Mouse (Mus musculus): ENCODE measurements around the gene Atpaf1. TPM values are rescaled to one million over a fixed set of nuclear protein-coding genes. Genes with fewer than 3 reads are reported as not detected.

Atpaf1 gene
- 37.8 and 44.3 TPM in 2 replicates for polyA plus RNA-seq (2014; fragmentation: Nextera tagmentation; extraction: Ambion mirVana)

DNA sequence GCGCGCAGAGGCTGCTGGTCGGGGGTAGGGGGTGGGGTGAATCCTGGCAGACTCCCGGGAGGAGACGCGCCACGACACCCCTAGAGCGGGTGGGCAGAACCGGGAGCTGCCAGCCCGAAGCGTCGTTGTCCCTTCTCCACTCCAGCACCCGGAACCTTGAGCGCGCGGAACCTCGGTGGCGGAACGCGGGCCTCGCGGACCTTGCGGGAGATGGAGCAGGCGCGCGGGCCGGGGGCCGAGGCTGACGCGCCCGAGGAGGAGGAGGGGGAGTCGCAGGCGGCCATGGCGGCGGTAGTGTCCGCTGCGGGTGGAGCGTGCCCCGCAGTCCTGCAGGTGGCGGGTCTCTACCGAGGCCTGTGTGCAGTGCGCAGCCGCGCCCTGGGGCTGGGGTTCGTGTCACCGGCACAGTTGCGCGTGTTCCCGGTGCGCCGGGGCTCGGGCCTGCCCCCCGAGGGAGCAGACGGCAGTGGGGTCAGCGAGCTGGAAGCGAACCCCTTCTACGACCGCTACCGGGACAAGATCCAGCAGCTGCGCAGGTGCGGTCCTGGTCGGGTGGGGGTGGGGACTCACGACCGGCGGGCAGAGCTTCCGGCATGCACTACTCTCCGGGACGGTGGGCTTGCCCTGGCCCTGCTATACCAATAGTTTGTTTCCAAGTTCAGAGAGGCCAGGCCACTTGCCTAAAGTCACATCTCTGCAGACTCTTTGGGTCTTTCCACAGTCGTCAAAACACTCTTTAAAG lies at the start of gene Atpaf1:
Gene Atpaf1 (plus strand): TSS at position 44 of the 742 bp plus-strand sequence.
- Histone ChIP-seq H3K9me3 (ENCODE audit: control insufficient read depth, low read length) (no peaks in the 10 kb centered on the region), H3K4me3 (replicated peaks; ENCODE audit: low read depth, low read length) (peak within 1 kb of the TSS; percentile 63), H3K27me3 (ENCODE audit: control insufficient read depth, insufficient read depth, low read length) (no peaks in the 10 kb centered on the region), H3K9ac (replicated peaks; ENCODE audit: low read length) (peak within 1 kb of the TSS; percentile 80), H3K4me2 (ENCODE audit: low read length) (peak within 1 kb of the TSS; percentile 76), H3K36me3 (ENCODE audit: control insufficient read depth, insufficient read depth, low read length) (peaks cover 22% of the 10 kb centered on the region), H3K27ac (replicated peaks; ENCODE audit: low read depth, low read length) (peak within 1 kb of the TSS; percentile 57; the same call in 1 of the 2 replicates), H3K4me1 (ENCODE audit: control insufficient read depth, insufficient read depth, low read length) (peaks cover 9% of the 10 kb centered on the region; the same call in 1 of the 2 replicates)
- peak; percentile 92 for ATAC-seq (ENCODE audit: low FRiP score, low TSS enrichment)
- under 1% methylated on average over 69 of the region's 69 CpGs for WGBS
- peak; percentile 86 for DNase-seq

DNA sequence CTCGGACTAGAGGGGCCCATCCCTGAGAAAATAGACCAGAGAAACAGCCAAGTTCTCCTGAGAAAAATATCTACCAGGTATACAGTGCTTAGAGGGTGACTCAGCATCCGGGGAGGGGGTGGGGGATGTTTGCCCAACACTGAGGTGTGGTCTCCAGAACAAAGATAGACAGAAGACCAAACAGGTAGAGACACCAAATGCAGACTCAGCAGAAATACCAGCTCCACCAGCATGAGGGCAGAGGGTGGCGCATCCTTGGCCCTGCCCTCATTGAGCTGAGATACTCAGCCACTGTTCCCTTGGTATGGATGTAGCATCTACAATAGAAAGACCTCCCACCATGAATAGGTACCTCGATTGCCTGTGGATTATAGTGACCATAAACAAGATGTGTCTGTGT lies 49.7 kb upstream of the Atpaf1 start:
- DNase-seq, result no peak

DNA sequence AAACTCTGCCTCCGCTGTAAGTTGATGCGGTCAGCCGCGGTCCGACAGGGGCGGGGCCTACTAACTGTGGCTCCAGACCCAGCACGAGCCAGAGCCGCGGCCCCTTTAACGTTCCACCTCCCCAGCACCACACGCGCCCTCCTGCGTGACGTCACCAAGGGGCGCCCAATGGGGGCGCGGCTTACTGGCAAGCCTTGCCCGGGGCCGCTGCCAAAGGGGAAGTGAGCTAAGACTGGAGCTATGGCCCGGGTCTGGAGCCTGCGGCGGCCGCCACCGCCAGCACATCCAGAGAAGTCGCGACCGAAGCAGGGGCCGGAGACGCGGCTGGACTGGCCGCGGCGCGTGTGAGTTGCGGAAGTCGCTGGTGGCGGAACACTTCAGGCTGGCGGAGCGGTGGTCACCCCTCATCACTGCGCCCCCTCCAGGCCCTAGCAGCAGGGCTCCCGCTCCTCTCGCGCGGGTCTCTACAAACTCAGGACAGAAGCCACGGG lies 47.0 kb upstream of the Atpaf1 start, which contains the start of gene Efcab14:
Gene Efcab14 (plus strand): TSS at position 194 of the 491 bp plus-strand sequence.
- peak; percentile 100 for ATAC-seq (ENCODE audit: low FRiP score, low TSS enrichment)
- peak within 1 kb of the TSS; percentile 83 for H3K27ac ChIP-seq (replicated peaks; ENCODE audit: low read depth, low read length)
- H3K27me3 ChIP-seq (ENCODE audit: control insufficient read depth, insufficient read depth, low read length), result no peaks in the 10 kb centered on the region
- DNase-seq, result peak; percentile 99
- peak within 1 kb of the TSS; percentile 80 for H3K9ac ChIP-seq (replicated peaks; ENCODE audit: low read length)
- H3K4me3 ChIP-seq (replicated peaks; ENCODE audit: low read depth, low read length), result peak within 1 kb of the TSS; percentile 73
- H3K9me3 ChIP-seq (ENCODE audit: control insufficient read depth, low read length), result no peaks in the 10 kb centered on the region
- under 1% methylated on average over 45 of the region's 45 CpGs for WGBS
- H3K36me3 ChIP-seq (ENCODE audit: control insufficient read depth, insufficient read depth, low read length), result peaks cover 15% of the 10 kb centered on the region
- peak within 1 kb of the TSS; percentile 88 for H3K4me2 ChIP-seq (ENCODE audit: low read length)
- peaks cover 12% of the 10 kb centered on the region for H3K4me1 ChIP-seq (ENCODE audit: control insufficient read depth, insufficient read depth, low read length)

More for the DNA sequence above, 49.7 kb upstream of the Atpaf1 start:
- Histone ChIP-seq H3K4me1 (ENCODE audit: control insufficient read depth, insufficient read depth, low read length) (peaks cover 12% of the 10 kb centered on the region), H3K36me3 (ENCODE audit: control insufficient read depth, insufficient read depth, low read length) (no peaks in the 10 kb centered on the region), H3K4me3 (replicated peaks; ENCODE audit: low read depth, low read length) (no peak overlapping the region), H3K27me3 (ENCODE audit: control insufficient read depth, insufficient read depth, low read length) (no peaks in the 10 kb centered on the region), H3K9me3 (ENCODE audit: control insufficient read depth, low read length) (no peaks in the 10 kb centered on the region), H3K27ac (replicated peaks; ENCODE audit: low read depth, low read length) (no peak overlapping the region), H3K9ac (replicated peaks; ENCODE audit: low read length) (no peak overlapping the region), H3K4me2 (ENCODE audit: low read length) (no peak overlapping the region)
- no peak for ATAC-seq (ENCODE audit: low FRiP score, low TSS enrichment)
- 67% methylated on average over 4 of the region's 4 CpGs for WGBS

DNA sequence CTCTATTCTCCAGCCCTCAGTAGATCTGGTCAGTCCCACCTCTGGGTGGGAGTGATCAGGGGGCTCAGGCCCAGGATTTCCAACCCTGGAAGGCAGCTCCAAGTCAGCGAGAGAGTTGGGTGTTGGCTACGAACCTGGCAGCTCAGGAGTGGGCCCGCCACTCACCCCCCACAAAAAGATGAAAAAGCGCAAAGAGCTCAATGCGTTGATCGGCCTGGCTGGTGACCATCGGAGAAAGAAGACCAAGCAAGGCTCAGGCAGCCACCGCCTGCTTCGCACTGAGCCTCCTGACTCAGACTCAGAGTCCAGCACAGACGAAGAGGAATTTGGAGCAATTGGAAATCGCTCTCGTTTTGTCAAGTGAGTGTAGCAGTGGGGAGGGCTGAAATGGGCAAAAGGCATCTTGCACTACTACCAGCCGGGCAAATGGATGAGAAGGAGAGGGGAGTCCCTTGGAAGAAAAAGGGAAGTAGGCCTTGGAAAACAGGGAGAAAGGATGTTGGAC lies 46.1 kb upstream of the Atpaf1 start:
- no peaks in the 10 kb centered on the region for H3K9me3 ChIP-seq (ENCODE audit: control insufficient read depth, low read length)
- peaks cover 12% of the 10 kb centered on the region for H3K4me1 ChIP-seq (ENCODE audit: control insufficient read depth, insufficient read depth, low read length)
- ATAC-seq (ENCODE audit: low FRiP score, low TSS enrichment) (no peak), DNase-seq (no peak)
- WGBS, result 57% methylated on average over 13 of the region's 13 CpGs
- H3K9ac ChIP-seq (replicated peaks; ENCODE audit: low read length), result peak overlapping the region; percentile 80
- H3K4me2 ChIP-seq (ENCODE audit: low read length), result peak overlapping the region; percentile 88
- peak overlapping the region; percentile 73 for H3K4me3 ChIP-seq (replicated peaks; ENCODE audit: low read depth, low read length)
- no peak overlapping the region for H3K27ac ChIP-seq (replicated peaks; ENCODE audit: low read depth, low read length)
- H3K27me3 ChIP-seq (ENCODE audit: control insufficient read depth, insufficient read depth, low read length), result no peaks in the 10 kb centered on the region
- H3K36me3 ChIP-seq (ENCODE audit: control insufficient read depth, insufficient read depth, low read length), result peaks cover 20% of the 10 kb centered on the region

GRCm38 (mm10) chr4:115742658-115743057 lies 42.0 kb upstream of the Atpaf1 start:
- no peak overlapping the region for H3K4me2 ChIP-seq (ENCODE audit: low read length)
- ATAC-seq (ENCODE audit: low FRiP score, low TSS enrichment), result no peak
- H3K27me3 ChIP-seq (ENCODE audit: control insufficient read depth, insufficient read depth, low read length), result no peaks in the 10 kb centered on the region
- peaks cover 12% of the 10 kb centered on the region for H3K4me1 ChIP-seq (ENCODE audit: control insufficient read depth, insufficient read depth, low read length)
- peaks cover 39% of the 10 kb centered on the region for H3K36me3 ChIP-seq (ENCODE audit: control insufficient read depth, insufficient read depth, low read length)
- H3K9me3 ChIP-seq (ENCODE audit: control insufficient read depth, low read length), result no peaks in the 10 kb centered on the region
- H3K9ac ChIP-seq (replicated peaks; ENCODE audit: low read length), result no peak overlapping the region
- no peak overlapping the region for H3K27ac ChIP-seq (replicated peaks; ENCODE audit: low read depth, low read length)
- DNase-seq, result no peak
- no peak overlapping the region for H3K4me3 ChIP-seq (replicated peaks; ENCODE audit: low read depth, low read length)

- Histone ChIP-seq H3K27ac (replicated peaks; ENCODE audit: low read depth, low read length) (no peak overlapping the region), H3K4me2 (ENCODE audit: low read length) (no peak overlapping the region), H3K9ac (replicated peaks; ENCODE audit: low read length) (no peak overlapping the region), H3K4me1 (ENCODE audit: control insufficient read depth, insufficient read depth, low read length) (peaks cover 12% of the 10 kb centered on the region), H3K27me3 (ENCODE audit: control insufficient read depth, insufficient read depth, low read length) (no peaks in the 10 kb centered on the region), H3K36me3 (ENCODE audit: control insufficient read depth, insufficient read depth, low read length) (peaks cover 42% of the 10 kb centered on the region), H3K4me3 (replicated peaks; ENCODE audit: low read depth, low read length) (no peak overlapping the region), H3K9me3 (ENCODE audit: control insufficient read depth, low read length) (no peaks in the 10 kb centered on the region)
- ATAC-seq (ENCODE audit: low FRiP score, low TSS enrichment), result no peak
- 90% methylated on average over 4 of the region's 4 CpGs for whole genome bisulfite sequencing
- DNase-seq, result no peak
These were observed 41.5 kb upstream of the Atpaf1 start for GRCm38 (mm10) chr4:115743096-115743495.

GRCm38 (mm10) chr4:115748181-115748580 lies 36.4 kb upstream of the Atpaf1 start:
- Histone ChIP-seq H3K4me1 (ENCODE audit: control insufficient read depth, insufficient read depth, low read length) (no peaks in the 10 kb centered on the region), H3K27me3 (ENCODE audit: control insufficient read depth, insufficient read depth, low read length) (no peaks in the 10 kb centered on the region), H3K36me3 (ENCODE audit: control insufficient read depth, insufficient read depth, low read length) (peaks cover 51% of the 10 kb centered on the region), H3K27ac (replicated peaks; ENCODE audit: low read depth, low read length) (no peak overlapping the region), H3K9ac (replicated peaks; ENCODE audit: low read length) (no peak overlapping the region), H3K4me2 (ENCODE audit: low read length) (no peak overlapping the region), H3K9me3 (ENCODE audit: control insufficient read depth, low read length) (no peaks in the 10 kb centered on the region), H3K4me3 (replicated peaks; ENCODE audit: low read depth, low read length) (no peak overlapping the region)
- WGBS, result 79% methylated on average over 1 of the region's 1 CpGs
- no peak for DNase-seq
- no peak for ATAC-seq (ENCODE audit: low FRiP score, low TSS enrichment)

DNA sequence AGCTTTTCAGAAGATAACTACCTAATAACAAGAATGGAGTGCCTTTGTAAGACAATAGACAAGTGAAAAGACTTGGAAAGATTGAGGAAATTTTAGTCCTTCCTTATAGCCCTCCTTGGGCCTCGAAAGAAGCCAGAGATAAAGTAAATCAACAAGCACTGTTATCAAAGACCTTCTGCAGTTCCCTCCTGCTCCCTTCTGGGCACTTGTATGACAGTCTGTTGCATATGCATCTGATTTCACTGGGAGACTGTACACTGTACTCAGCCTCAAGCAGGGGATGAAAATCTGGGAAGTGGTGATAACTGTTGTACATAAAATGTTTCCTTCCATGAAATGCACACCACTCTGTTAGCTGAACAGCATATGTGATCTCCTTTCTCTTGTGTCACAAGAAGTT lies 35.3 kb upstream of the Atpaf1 start:
- Histone ChIP-seq H3K36me3 (ENCODE audit: control insufficient read depth, insufficient read depth, low read length) (peaks cover 59% of the 10 kb centered on the region), H3K9me3 (ENCODE audit: control insufficient read depth, low read length) (no peaks in the 10 kb centered on the region), H3K27me3 (ENCODE audit: control insufficient read depth, insufficient read depth, low read length) (no peaks in the 10 kb centered on the region), H3K27ac (replicated peaks; ENCODE audit: low read depth, low read length) (no peak overlapping the region), H3K4me2 (ENCODE audit: low read length) (no peak overlapping the region), H3K4me3 (replicated peaks; ENCODE audit: low read depth, low read length) (no peak overlapping the region), H3K4me1 (ENCODE audit: control insufficient read depth, insufficient read depth, low read length) (no peaks in the 10 kb centered on the region), H3K9ac (replicated peaks; ENCODE audit: low read length) (no peak overlapping the region)
- DNase-seq (no peak), ATAC-seq (ENCODE audit: low FRiP score, low TSS enrichment) (no peak)
- WGBS, result 90% methylated on average over 1 of the region's 1 CpGs

DNA sequence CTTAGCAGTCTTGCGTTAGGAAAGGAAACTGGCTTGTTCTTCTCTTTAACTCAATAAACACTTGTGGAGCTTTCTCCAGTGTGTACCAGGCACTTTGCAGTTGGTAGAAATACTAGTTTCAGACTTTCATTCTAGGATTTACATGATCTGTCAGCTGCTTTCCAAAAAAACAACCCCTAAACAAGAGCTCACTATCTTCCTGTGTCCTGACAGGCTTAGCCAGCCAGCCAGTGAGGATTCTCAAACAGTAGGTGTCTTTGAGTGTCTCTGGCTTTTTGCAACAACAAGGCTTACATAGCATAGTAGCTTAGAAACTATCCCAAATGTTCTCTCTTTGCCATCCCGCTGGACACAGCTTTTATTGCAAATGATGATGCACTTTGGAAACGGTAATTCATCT lies 30.5 kb upstream of the Atpaf1 start:
- no peaks in the 10 kb centered on the region for H3K4me1 ChIP-seq (ENCODE audit: control insufficient read depth, insufficient read depth, low read length)
- no peak overlapping the region for H3K9ac ChIP-seq (replicated peaks; ENCODE audit: low read length)
- no peak for DNase-seq
- WGBS, result 93% methylated on average over 3 of the region's 3 CpGs
- H3K4me3 ChIP-seq (replicated peaks; ENCODE audit: low read depth, low read length), result no peak overlapping the region
- no peak overlapping the region for H3K4me2 ChIP-seq (ENCODE audit: low read length)
- no peak for ATAC-seq (ENCODE audit: low FRiP score, low TSS enrichment)
- no peaks in the 10 kb centered on the region for H3K9me3 ChIP-seq (ENCODE audit: control insufficient read depth, low read length)
- H3K27me3 ChIP-seq (ENCODE audit: control insufficient read depth, insufficient read depth, low read length), result no peaks in the 10 kb centered on the region
- peaks cover 62% of the 10 kb centered on the region for H3K36me3 ChIP-seq (ENCODE audit: control insufficient read depth, insufficient read depth, low read length)
- no peak overlapping the region for H3K27ac ChIP-seq (replicated peaks; ENCODE audit: low read depth, low read length)
